Mouse (Mus musculus): Measurements from ENCODE around the gene Lysmd3.
A peak's percentile ranks its signal among the peaks of the same experiment; 100 is the strongest.
"Not testable (repeated sequence)": the region's sequence is repeated elsewhere in the genome, so short reads cannot be mapped to it uniquely, and the experiment has no call there.

The Lysmd3 gene

DNA sequence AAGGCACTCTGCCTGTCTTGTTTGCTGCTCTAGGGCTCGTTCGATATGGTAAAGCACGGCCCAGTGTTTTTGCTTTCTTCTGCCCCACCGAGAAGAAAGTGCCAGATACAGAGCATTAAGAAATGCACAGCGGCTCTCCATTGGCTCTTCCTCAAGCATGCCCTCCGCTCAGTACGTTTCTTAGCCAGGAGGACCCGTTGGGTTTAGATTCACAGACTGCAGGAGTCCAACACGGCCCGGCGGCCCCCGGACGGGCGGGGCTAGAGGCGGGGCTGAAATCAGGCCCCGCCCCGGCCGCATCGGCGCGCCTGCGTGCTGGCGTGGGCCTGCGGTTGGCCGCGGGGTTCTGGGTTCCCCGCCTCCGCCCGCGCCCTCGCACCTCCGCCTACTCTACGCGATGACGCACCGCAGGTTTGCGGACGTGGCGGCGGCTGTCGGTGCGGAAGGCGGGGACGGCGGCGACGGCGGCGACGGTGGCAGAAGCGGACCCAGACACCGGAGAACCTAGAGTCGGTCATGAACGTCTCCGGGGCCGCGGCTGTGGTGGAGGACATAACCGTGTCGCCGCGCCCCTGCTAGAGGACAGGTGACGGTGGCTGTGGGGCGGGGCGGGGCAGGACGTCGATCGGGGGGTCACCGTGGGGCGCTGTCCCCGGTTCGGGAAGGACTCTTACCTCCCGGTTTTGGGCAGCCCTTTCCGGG lies at the start of gene Lysmd3:
Gene Lysmd3, plus strand, starts transcription at position 313 of the 702 bp plus-strand sequence.
- peak; percentile 73 for DNase-seq (ENCODE audit: low spot score)

DNA sequence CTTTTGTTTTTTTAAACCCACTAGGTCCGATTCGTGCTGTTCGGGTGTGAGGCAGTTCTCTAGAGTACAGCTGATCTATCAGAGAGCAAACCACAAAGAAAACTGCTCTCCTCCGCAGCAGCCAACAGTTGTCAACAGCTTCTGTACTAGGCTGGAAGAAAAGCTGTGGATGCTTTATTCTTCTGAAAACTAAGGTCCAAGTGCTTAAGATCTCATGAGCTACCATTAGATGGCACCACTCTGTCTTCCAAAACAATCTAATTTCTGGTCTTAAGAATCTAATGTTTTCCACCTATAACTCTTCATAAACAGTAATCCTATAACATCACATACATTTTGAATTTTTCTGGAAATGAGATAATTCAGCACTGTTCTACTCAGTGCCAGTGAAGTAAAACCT lies 47.1 kb upstream of the Lysmd3 start:
- DNase-seq (ENCODE audit: low spot score): no peak

DNA sequence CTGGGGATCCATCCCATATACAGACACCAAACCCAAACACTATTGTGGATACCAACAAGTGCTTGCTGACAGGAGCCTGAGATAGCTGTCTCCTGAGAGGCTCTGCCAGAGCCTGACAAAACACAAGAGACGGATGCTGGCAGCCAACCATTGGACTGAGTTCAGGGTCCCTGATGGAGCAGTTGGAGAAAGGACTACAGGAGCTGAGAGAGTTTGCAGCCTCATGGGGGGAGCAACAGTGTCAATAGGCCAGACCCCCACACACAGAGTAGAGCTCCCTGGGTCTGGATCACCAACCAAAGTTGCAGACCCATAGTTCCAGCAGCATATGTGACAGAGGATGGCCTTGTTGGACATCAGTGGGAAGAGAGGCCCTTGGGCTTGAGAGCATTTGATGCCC lies 29.6 kb upstream of the Lysmd3 start:
- not testable (repeated sequence) for DNase-seq (ENCODE audit: low spot score)

- no peak for DNase-seq (ENCODE audit: low spot score)
Observed at GRCm38 (mm10) chr13:81628631-81629190, 28.8 kb upstream of the Lysmd3 start.

DNA sequence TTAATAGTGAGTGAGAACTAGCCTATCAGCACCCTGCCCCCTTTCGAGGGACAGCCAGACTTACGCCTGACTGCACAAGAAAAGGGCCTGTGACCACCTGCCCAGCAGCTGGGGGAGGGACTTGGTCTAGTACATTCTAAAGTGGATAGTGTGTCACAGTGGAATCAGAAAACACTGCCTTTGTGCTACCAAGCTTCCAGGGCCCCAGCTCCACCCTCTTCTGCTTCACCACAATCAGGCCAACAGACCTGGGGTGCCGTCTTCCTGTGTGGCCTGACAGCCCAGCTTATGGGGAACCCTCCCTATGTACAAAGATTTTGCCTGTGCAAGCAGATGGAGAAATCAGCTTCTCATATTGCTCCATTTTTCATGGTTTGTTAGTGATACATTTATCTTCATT lies 28.1 kb upstream of the Lysmd3 start:
- no peak for DNase-seq (ENCODE audit: low spot score)

DNA sequence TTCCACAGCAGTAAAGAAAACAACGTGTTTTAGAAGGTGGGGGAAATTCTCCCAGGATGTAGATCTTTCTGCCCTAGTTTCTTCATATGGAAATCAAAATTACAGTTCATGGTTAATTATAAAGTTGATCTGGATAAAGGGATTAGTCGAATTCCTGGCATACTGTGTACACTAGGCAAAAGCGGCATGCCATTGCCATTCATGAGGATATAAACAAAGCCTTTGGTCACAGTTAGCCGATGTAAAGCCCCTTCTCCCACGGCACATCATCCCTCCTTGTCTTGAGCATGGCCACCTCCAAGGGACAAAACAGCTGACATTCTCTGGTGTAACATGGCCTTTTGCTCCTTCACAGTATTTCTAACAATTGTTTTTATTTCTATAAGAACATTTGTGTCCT lies 26.9 kb upstream of the Lysmd3 start:
- no peak for DNase-seq (ENCODE audit: low spot score)

GRCm38 (mm10) chr13:81632720-81633415 lies 24.6 kb upstream of the Lysmd3 start, which contains the start of gene Adgrv1:
Adgrv1 (minus strand) TSS chr13:81633154.
- DNase-seq (ENCODE audit: low spot score): no peak

DNA sequence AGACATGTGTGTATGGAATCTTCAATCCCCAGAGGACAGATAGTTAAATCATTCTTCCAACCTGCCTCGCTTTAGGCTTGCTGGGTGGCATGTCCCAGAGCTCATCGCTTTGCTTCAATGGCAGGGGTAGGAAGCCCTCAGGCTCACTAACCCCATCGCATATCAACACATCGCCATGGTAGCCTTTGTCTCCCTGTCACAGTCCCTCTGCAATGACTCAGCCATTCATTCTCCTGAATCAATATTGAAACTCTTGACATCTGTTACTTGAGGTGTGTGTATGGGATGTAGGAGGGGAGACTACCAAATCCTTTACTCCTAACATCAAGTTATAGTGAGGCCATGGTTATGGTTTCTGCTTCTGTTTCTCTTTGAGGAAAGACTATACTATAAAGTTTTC lies 17.8 kb upstream of the Lysmd3 start:
- no peak for DNase-seq (ENCODE audit: low spot score)

- no peak for DNase-seq (ENCODE audit: low spot score)
Observed at GRCm38 (mm10) chr13:81640881-81641280, 16.6 kb upstream of the Lysmd3 start.

DNA sequence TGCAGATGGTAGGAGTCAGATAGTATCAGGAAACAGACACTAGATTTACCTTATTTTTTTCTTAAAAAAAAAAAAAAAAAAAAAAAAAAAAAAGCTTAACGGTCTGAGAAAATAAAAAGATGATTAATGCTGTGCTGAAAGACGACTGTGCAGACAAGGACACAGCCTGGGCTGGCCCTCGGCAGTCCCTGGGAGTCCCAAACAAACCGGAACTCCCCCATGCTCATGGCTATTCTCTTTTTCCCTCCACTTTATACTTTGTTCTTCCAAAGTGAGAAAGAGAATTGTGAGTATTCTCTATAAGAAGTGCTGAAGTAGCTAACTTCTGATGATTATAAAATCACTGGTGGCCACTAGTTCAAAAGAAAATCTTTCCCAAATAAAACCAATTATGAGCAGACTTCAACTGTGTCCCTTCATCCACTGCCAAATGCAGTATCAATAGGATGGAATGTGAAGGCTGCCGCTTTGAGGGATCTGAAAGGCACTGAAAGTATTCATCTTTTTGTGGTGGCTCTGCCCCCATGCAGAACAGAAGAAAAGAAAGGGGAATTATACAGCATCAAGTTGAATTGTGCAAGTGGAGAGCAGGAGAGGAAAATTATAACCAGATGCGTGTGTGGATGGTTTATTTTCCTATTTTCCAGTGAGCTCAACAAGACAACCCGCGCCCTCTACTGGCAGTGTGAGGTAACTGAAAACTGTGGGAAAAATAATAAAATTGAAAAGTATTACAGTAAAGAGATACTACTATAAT lies 16.0 kb upstream of the Lysmd3 start:
- DNase-seq (ENCODE audit: low spot score): no peak

DNA sequence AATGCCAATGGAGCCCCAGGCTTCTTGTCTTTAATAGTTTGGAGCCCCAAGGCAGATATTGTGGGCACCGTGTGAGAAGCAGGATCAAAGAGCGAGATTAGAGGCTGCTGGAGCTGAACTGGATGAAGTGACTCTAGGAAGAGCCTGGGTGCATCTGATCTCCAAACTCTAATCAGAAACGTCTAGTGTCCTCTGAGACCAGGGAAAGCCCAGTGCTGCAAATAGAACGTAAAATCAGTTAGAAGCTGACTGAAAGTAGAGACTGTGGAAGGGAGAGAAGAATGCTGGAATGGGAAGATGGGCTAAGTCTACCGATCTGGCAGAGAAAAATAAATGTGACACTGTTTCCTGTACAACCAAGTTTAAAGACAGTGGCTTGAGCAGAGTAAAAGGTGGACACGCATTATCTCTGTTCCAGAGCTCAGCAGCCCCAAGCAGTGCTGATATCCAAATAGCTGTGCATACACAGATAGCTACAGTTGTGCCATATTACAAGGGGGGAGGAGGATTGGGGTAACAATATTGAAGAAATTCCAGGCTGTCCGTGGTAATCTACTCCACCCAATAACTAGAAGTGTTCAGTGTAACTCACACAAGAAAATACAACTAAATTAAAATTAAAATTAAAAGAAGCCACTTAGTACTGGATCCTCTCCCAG lies 14.8 kb upstream of the Lysmd3 start:
- DNase-seq (ENCODE audit: low spot score): no peak

DNA sequence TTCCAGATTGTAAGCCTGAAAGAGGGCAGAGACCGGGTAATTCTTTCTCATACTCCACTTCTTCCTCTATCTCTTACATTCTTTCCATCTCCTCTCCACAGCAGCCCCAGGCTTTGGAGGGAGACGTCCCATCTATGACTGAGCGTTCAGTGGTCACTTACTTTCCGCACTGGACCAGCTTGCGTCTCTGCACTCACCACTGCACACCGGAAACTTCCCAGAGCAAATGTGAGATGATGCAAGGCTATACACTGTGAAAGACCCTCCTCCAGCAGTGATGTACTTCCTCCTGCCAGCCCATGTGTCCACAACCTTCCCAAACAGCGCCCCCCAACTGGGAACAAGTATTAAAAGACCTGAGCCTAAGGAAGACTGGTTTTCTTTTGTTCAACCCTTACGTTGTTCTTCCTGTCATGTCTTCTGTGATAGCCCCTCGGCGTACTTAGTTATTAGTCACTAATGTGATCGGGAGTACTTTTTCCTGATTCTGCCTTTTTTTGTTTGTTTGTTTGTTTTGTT lies 13.4 kb upstream of the Lysmd3 start:
- no peak for DNase-seq (ENCODE audit: low spot score)

DNA sequence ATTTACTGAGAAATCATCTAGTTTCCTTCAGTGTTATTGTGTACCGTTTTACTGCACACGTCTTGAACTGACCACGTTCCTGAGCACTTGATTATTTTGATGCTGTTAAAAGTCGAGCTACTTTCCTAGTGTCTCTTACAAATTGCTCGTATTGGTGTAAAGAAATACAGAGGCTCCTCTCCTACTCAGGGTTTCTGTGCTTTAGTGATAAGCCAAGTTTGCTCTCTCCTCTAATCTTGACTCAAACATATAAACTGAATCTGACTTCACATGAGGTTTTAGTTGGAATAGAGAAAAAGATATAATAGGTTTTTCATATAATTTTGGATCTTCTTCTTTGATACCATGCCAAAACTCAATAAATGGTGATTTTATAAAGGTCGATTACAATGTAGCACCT lies 11.1 kb upstream of the Lysmd3 start:
- no peak for DNase-seq (ENCODE audit: low spot score)

GRCm38 (mm10) chr13:81650382-81650781 lies 7.1 kb upstream of the Lysmd3 start:
- DNase-seq (ENCODE audit: low spot score): not testable (repeated sequence)

DNA sequence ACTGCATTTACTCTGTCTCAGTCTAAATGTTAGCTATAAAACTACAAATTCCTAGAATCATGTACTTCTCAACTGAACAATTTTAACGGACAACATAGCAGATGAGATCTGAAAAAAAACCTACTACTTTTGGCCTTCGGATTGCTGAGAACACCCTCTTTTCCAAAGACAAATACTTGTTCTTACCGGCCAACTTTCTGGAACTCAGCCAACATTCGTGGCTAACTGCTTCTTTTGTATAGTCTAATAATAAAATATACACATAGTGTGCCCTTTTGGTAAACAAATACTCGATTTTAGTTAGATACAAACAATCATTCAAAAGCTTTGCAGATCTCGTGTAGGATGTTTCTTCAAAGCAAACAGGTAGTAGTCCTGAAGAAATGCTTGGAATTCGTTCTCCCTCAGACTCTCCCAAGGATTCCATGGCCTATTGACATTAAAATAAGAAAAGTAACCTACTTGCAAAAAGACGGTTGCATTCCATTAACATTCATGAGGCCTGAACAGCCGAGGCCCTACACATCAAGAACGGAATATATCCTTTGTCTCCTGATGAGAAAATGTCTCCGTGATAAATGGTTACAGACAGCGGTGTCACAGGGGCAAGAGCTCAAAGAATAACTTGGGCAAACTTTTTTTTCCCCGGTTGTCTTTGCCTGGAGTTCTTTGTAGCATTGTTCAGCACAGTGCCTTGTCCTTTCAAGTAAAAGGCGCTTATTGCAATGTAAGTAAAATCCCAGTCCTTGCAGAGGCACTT lies 1.2 kb upstream of the Lysmd3 start:
- no peak for DNase-seq (ENCODE audit: low spot score)

DNA sequence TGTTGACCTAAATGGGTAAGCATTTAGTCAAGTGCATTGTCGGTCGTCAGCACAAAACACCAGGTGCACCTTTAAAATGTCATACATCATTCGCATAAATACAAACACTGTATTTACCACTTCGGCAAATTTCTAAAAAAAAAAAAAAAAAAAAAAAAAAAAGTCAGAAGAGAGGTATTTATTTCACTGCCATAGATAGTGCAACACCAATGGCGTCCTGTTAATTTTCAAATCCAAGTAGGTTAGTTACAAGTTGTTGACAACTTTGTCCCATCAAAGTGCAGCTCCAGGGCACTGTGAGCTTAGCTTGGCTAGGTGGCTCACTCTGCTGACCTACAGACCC lies 484 bp upstream of the Lysmd3 start:
- no peak for DNase-seq (ENCODE audit: low spot score)

GRCm38 (mm10) chr13:81658053-81658752 lies 740 bp downstream of the Lysmd3 start:
- DNase-seq (ENCODE audit: low spot score): no peak

DNA sequence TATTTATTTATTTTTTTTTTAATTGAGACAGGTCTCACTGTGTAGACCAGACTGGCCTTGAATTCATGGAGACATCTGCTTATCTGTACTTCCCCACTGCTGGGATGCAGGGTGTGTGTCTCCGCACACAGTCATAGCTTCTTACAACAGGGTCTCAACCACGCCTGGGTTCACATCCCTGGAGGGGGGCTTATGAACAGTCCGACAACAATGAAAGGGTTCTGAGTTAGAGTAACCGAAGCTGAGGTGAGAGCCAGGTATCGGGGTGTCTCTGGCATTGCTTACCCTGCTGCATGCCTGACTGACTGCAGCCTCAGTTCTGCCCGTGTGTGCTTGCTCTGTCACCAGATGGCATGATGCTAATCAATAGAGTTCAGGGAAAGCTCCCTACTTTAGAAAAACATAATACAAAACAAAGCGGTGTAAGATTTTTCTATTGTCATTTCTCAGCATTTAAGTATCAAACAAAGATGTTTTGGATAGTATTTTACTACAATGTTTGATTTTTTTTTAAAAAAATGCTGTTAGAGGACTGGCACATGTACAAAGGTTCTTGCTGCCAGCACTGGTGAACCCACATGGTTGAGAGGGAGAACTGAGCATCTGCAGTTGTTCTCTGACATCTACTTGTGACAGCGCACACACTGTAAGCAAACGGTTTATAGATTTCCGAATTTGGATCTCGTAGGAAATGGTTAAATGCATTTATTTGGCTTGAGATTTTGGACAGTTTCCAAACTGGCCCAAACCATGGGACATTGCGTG lies 6.3 kb downstream of the Lysmd3 start:
- DNase-seq (ENCODE audit: low spot score): no peak

DNA sequence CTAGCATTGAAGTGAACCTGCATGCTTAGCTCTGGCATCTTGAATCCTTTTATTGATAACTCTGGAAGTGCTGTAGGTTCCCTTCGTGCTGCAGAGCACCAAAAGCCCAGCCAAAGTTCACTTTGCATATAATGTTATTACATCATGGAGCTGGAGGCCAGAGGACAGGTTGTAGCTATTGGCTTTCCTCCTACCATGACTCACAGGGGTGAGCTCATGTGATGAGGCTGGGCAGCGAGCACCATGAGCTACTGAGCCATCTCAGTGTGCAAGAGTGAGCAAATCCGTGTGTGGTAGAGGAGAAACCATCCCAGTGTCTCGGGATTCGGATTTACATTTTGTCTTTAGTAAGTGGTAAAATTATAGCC lies 6.9 kb downstream of the Lysmd3 start:
- no peak for DNase-seq (ENCODE audit: low spot score)

DNA sequence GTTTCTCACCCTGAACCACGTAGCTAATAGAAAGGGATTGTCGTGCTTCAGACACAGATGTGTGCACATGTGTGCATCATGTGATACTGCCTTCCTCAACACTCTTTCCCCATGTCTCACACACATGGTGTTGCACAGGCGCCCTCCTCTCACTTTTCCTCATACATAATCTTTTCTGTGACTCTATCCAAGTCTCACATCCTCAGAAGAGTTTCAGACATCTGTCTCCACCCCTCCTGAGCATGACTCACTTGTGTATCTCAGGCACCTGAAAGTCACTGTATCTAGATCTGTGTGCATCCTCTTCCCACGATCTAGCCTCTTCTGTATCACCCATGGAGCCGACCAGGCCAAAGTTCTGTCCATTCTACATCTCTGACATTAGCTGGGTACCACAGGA lies 10.2 kb downstream of the Lysmd3 start:
- no peak for DNase-seq (ENCODE audit: low spot score)
